Mouse (Mus musculus) hindbrain, embryonic 13.5 days (tissue): ENCODE measurements around the gene Clpsl2. TPM values are rescaled to one million over a fixed set of nuclear protein-coding genes. Genes with fewer than 3 reads are reported as not detected.
"Not testable (repeated sequence)": the region's sequence is repeated elsewhere in the genome, so short reads cannot be mapped to it uniquely, and the experiment has no call there.

ENCODE experiments used
- ATAC-seq: fragments of 200-750 bp; cut with Nextera tagmentation; 2 replicates; pipeline ENCODE4 v1.8.0; 2017; ENCODE audit warnings: moderate TSS enrichment; ENCODE audit not compliant: low FRiP score
- H3K27ac ChIP-seq: fragments of 300-500 bp; sonication (generic); 2 replicates; pipeline ENCODE4 v1.5.1; 2015; ENCODE audit warnings: inconsistent platforms, mild to moderate bottlenecking, moderate library complexity
- H3K27me3 ChIP-seq: fragments of 300-500 bp; sonication (generic); 2 replicates; pipeline ENCODE4 v1.6.1; 2015; ENCODE audit warnings: mild to moderate bottlenecking, inconsistent platforms
- H3K36me3 ChIP-seq: fragments of 300-500 bp; sonication (generic); 2 replicates; pipeline ENCODE4 v1.6.1; 2015; ENCODE audit warnings: mild to moderate bottlenecking, inconsistent platforms
- H3K4me1 ChIP-seq: fragments of 300-500 bp; sonication (generic); replicated peaks from 2 replicates; pipeline ENCODE4 v1.6.1; 2015; ENCODE audit warnings: inconsistent platforms
- H3K4me2 ChIP-seq: fragments of 300-500 bp; sonication (generic); 2 replicates; pipeline ENCODE4 v1.6.1; 2015; ENCODE audit warnings: inconsistent platforms, mild to moderate bottlenecking, moderate library complexity
- H3K4me3 ChIP-seq: fragments of 300-500 bp; sonication (generic); 2 replicates; pipeline ENCODE4 v1.5.1; 2015; ENCODE audit warnings: mild to moderate bottlenecking, inconsistent platforms
- H3K9ac ChIP-seq: fragments of 300-500 bp; sonication (generic); 2 replicates; pipeline ENCODE4 v1.6.1; 2015; ENCODE audit warnings: mild to moderate bottlenecking, inconsistent platforms
- H3K9me3 ChIP-seq: fragments of 300-500 bp; sonication (generic); 2 replicates; pipeline ENCODE4 v1.6.1; 2016; ENCODE audit warnings: inconsistent platforms
- WGBS: fragments of 180-500 bp; shearing (Covaris S2); methylation state at CpG from one replicate; pipeline ENCODE4 v1.1.7; 2015; 5-methylcytosine and 5-hydroxymethylcytosine counted together
- polyA plus RNA-seq: library from polyadenylated mRNA; unstranded; fragments of >200 nt; fragmentation: Nextera tagmentation; extraction: Ambion mirVana; gene quantifications from 2 replicates; pipeline ENCODE4 v1.2.1, GENCODE M21; 2015

The Clpsl2 gene
- polyA plus RNA-seq, 1 experiment from 2014 or later: not detected

GRCm38 (mm10) chr17:28537881-28538280 is 11.3 kb upstream of the Clpsl2 start:
- H3K27ac ChIP-seq: no peak overlapping the region
- WGBS: 54% methylated on average over 12 of the region's 12 CpGs
- no peak overlapping the region for H3K4me2 ChIP-seq

GRCm38 (mm10) chr17:28546925-28547324 is 2.3 kb upstream of the Clpsl2 start:
- no peak overlapping the region for H3K4me2 ChIP-seq
- ATAC-seq: no peak

More at GRCm38 (mm10) chr17:28537881-28538280, 11.3 kb upstream of the Clpsl2 start:
- ATAC-seq: no peak
- no peaks in the 10 kb centered on the region for H3K4me1 ChIP-seq
- no peak overlapping the region for H3K4me3 ChIP-seq
- no peak overlapping the region for H3K9ac ChIP-seq
- peaks cover 13% of the 10 kb centered on the region; the same call in 1 of the 2 replicates for H3K27me3 ChIP-seq
- peaks cover 19% of the 10 kb centered on the region; the same call in 1 of the 2 replicates for H3K9me3 ChIP-seq
- H3K36me3 ChIP-seq: no peaks in the 10 kb centered on the region

GRCm38 (mm10) chr17:28548550-28548949 is 661 bp upstream of the Clpsl2 start:
- no peaks in the 10 kb centered on the region for H3K27me3 ChIP-seq
- H3K4me3 ChIP-seq: no peak overlapping the region
- WGBS: 78% methylated on average over 11 of the region's 11 CpGs
- H3K36me3 ChIP-seq: no peaks in the 10 kb centered on the region
- H3K4me2 ChIP-seq: no peak overlapping the region
- no peak overlapping the region for H3K27ac ChIP-seq
- H3K4me1 ChIP-seq: 0 out of 2 replicates have a peak, but pooled peaks cover 3% of the 10 kb centered on the region
- H3K9ac ChIP-seq: no peak overlapping the region
- no peaks in the 10 kb centered on the region; the same call in 1 of the 2 replicates for H3K9me3 ChIP-seq
- ATAC-seq: no peak

More at GRCm38 (mm10) chr17:28546925-28547324, 2.3 kb upstream of the Clpsl2 start:
- no peak overlapping the region for H3K9ac ChIP-seq
- H3K27ac ChIP-seq: no peak overlapping the region
- H3K27me3 ChIP-seq: no peaks in the 10 kb centered on the region
- no peaks in the 10 kb centered on the region for H3K36me3 ChIP-seq
- no peaks in the 10 kb centered on the region for H3K4me1 ChIP-seq
- no peak overlapping the region for H3K4me3 ChIP-seq
- H3K9me3 ChIP-seq: no peaks in the 10 kb centered on the region; the same call in 1 of the 2 replicates
- WGBS: 92% methylated on average over 1 of the region's 1 CpGs

GRCm38 (mm10) chr17:28553040-28553793 is 4.0 kb downstream of the Clpsl2 start:
- no peak overlapping the region for H3K27ac ChIP-seq
- H3K4me1 ChIP-seq: 0 out of 2 replicates have a peak, but pooled peaks cover 4% of the 10 kb centered on the region
- WGBS: 7% methylated on average over 14 of the region's 14 CpGs
- no peaks in the 10 kb centered on the region for H3K27me3 ChIP-seq
- no peaks in the 10 kb centered on the region for H3K9me3 ChIP-seq
- H3K36me3 ChIP-seq: no peaks in the 10 kb centered on the region
- no peak overlapping the region for H3K9ac ChIP-seq
- H3K4me2 ChIP-seq: no peak overlapping the region
- no peak overlapping the region for H3K4me3 ChIP-seq
- no peak for ATAC-seq

GRCm38 (mm10) chr17:28554021-28554420 is 4.8 kb downstream of the Clpsl2 start:
- WGBS: 87% methylated on average over 4 of the region's 4 CpGs
- not testable (repeated sequence) for H3K36me3 ChIP-seq, H3K4me1 ChIP-seq, H3K27ac ChIP-seq, H3K4me2 ChIP-seq, ATAC-seq, H3K27me3 ChIP-seq, H3K4me3 ChIP-seq, H3K9me3 ChIP-seq, H3K9ac ChIP-seq

GRCm38 (mm10) chr17:28556635-28557396 is 7.6 kb downstream of the Clpsl2 start:
- no peaks in the 10 kb centered on the region for H3K27me3 ChIP-seq
- no peaks in the 10 kb centered on the region for H3K9me3 ChIP-seq
- H3K4me3 ChIP-seq: no peak overlapping the region
- no peak for ATAC-seq
- no peaks in the 10 kb centered on the region for H3K36me3 ChIP-seq
- H3K4me1 ChIP-seq: 0 out of 2 replicates have a peak, but pooled peaks cover 4% of the 10 kb centered on the region
- H3K9ac ChIP-seq: no peak overlapping the region
- 56% methylated on average over 6 of the region's 6 CpGs for WGBS
- no peak overlapping the region for H3K4me2 ChIP-seq
- no peak overlapping the region for H3K27ac ChIP-seq

GRCm38 (mm10) chr17:28557772-28558171 is 8.6 kb downstream of the Clpsl2 start:
- Histone ChIP-seq H3K4me1 (0 out of 2 replicates have a peak, but pooled peaks cover 4% of the 10 kb centered on the region), H3K27ac (no peak overlapping the region), H3K4me2 (no peak overlapping the region), H3K9me3 (no peaks in the 10 kb centered on the region), H3K36me3 (no peaks in the 10 kb centered on the region), H3K9ac (no peak overlapping the region), H3K27me3 (no peaks in the 10 kb centered on the region), H3K4me3 (no peak overlapping the region)
- 78% methylated on average over 6 of the region's 6 CpGs for WGBS
- ATAC-seq: no peak

- H3K9ac ChIP-seq: no peak within 1 kb of the TSS
- H3K27ac ChIP-seq: no peak within 1 kb of the TSS
- H3K27me3 ChIP-seq: no peaks in the 10 kb centered on the region
- 99% methylated on average over 4 of the region's 4 CpGs for WGBS
- ATAC-seq: no peak
- no peak within 1 kb of the TSS for H3K4me3 ChIP-seq
- H3K4me2 ChIP-seq: no peak within 1 kb of the TSS
- H3K9me3 ChIP-seq: no peaks in the 10 kb centered on the region
- H3K36me3 ChIP-seq: no peaks in the 10 kb centered on the region
- no peaks in the 10 kb centered on the region for H3K4me1 ChIP-seq
Measured at GRCm38 (mm10) chr17:28560598-28560997, 11.4 kb downstream of the Clpsl2 start, which contains the start of gene Clps. Gene Clps, minus strand, starts transcription at chr17:28560766.

GRCm38 (mm10) chr17:28561613-28562012 is 12.4 kb downstream of the Clpsl2 start:
- no peak for ATAC-seq
- WGBS: 65% methylated on average over 7 of the region's 7 CpGs
- H3K9me3 ChIP-seq: no peaks in the 10 kb centered on the region

GRCm38 (mm10) chr17:28565181-28565580 is 16.0 kb downstream of the Clpsl2 start:
- Histone ChIP-seq H3K9me3 (no peaks in the 10 kb centered on the region), H3K4me2 (no peak overlapping the region), H3K27ac (no peak overlapping the region), H3K4me3 (no peak overlapping the region), H3K4me1 (no peaks in the 10 kb centered on the region), H3K9ac (no peak overlapping the region), H3K36me3 (no peaks in the 10 kb centered on the region), H3K27me3 (no peaks in the 10 kb centered on the region)
- ATAC-seq: no peak

More at GRCm38 (mm10) chr17:28561613-28562012, 12.4 kb downstream of the Clpsl2 start:
- Histone ChIP-seq H3K4me3 (no peak overlapping the region), H3K4me2 (no peak overlapping the region), H3K9ac (no peak overlapping the region), H3K27ac (no peak overlapping the region), H3K36me3 (no peaks in the 10 kb centered on the region), H3K27me3 (no peaks in the 10 kb centered on the region), H3K4me1 (no peaks in the 10 kb centered on the region)

- H3K27me3 ChIP-seq: no peaks in the 10 kb centered on the region
- H3K4me2 ChIP-seq: no peak overlapping the region
- ATAC-seq: no peak
- H3K4me1 ChIP-seq: no peaks in the 10 kb centered on the region
- no peak overlapping the region for H3K27ac ChIP-seq
- no peaks in the 10 kb centered on the region for H3K9me3 ChIP-seq
- 17% methylated on average over 3 of the region's 3 CpGs for WGBS
- H3K4me3 ChIP-seq: no peak overlapping the region
- H3K36me3 ChIP-seq: no peaks in the 10 kb centered on the region
- no peak overlapping the region for H3K9ac ChIP-seq
Measured at GRCm38 (mm10) chr17:28567541-28567940, 18.3 kb downstream of the Clpsl2 start.

GRCm38 (mm10) chr17:28571868-28572267 is 22.7 kb downstream of the Clpsl2 start:
- H3K36me3 ChIP-seq: no peaks in the 10 kb centered on the region
- no peak overlapping the region for H3K4me3 ChIP-seq
- WGBS: 88% methylated on average over 3 of the region's 3 CpGs
- no peak overlapping the region for H3K27ac ChIP-seq
- H3K27me3 ChIP-seq: peaks cover 24% of the 10 kb centered on the region; the same call in 1 of the 2 replicates
- H3K9me3 ChIP-seq: no peaks in the 10 kb centered on the region
- H3K9ac ChIP-seq: no peak overlapping the region
- H3K4me1 ChIP-seq: peaks cover 13% of the 10 kb centered on the region
- no peak for ATAC-seq
- no peak overlapping the region for H3K4me2 ChIP-seq
